Mouse (Mus musculus) spleen, postnatal 10 days (tissue): Measurements from ENCODE around the gene Spry2.
A peak's percentile ranks its signal among the peaks of the same experiment; 100 is the strongest.

Experiments
- DNase-seq, 2 experiments: peaks; one replicate each; pipeline ENCODE4 v3.0.0; 2021 to 2022; ENCODE audit warnings: low spot score in 2 of 2

Spry2 gene

GRCm38 (mm10) chr14:105896791-105897568, at the start of gene Spry2:
Spry2 (minus strand) TSS chr14:105896819.
- peak; percentile 32 to 64 for DNase-seq

- no peak for DNase-seq
These were observed 44.7 kb upstream of the Spry2 start for GRCm38 (mm10) chr14:105941353-105941752.

GRCm38 (mm10) chr14:105926726-105927125, 30.1 kb upstream of the Spry2 start:
- no peak for DNase-seq

- no peak for DNase-seq
These were observed 28.7 kb upstream of the Spry2 start for GRCm38 (mm10) chr14:105925305-105925704.

- no peak for DNase-seq
These were observed 28.1 kb upstream of the Spry2 start for GRCm38 (mm10) chr14:105924712-105925111.

- DNase-seq: no peak
These were observed 26.3 kb upstream of the Spry2 start for GRCm38 (mm10) chr14:105922874-105923273.

GRCm38 (mm10) chr14:105922427-105922826, 25.8 kb upstream of the Spry2 start:
- DNase-seq: no peak

GRCm38 (mm10) chr14:105921217-105921695, 24.6 kb upstream of the Spry2 start:
- no peak for DNase-seq

GRCm38 (mm10) chr14:105920395-105921216, 24.0 kb upstream of the Spry2 start:
- DNase-seq: no peak

GRCm38 (mm10) chr14:105907216-105907615, 10.6 kb upstream of the Spry2 start:
- DNase-seq: no peak

GRCm38 (mm10) chr14:105905935-105906334, 9.3 kb upstream of the Spry2 start:
- DNase-seq: no peak

- no peak for DNase-seq
These were observed 8.9 kb upstream of the Spry2 start for GRCm38 (mm10) chr14:105905509-105905908.

GRCm38 (mm10) chr14:105902807-105903206, 6.2 kb upstream of the Spry2 start:
- peak; percentile 17 to 69 for DNase-seq

- DNase-seq: no peak
These were observed 4.2 kb upstream of the Spry2 start for GRCm38 (mm10) chr14:105900841-105901240.

GRCm38 (mm10) chr14:105899116-105899515, 2.5 kb upstream of the Spry2 start:
- DNase-seq: no peak

- DNase-seq: peak; percentile 67 to 74
These were observed 1.9 kb upstream of the Spry2 start for GRCm38 (mm10) chr14:105898266-105899111.

GRCm38 (mm10) chr14:105897569-105898101, 1.0 kb upstream of the Spry2 start:
- DNase-seq: peak; percentile 14 to 29

GRCm38 (mm10) chr14:105895961-105896651, 513 bp downstream of the Spry2 start:
- peak; percentile 25 to 35 for DNase-seq

- DNase-seq: peak; percentile 8 to 45
These were observed 1.4 kb downstream of the Spry2 start for GRCm38 (mm10) chr14:105894971-105895873.

- no peak for DNase-seq
These were observed 3.0 kb downstream of the Spry2 start for GRCm38 (mm10) chr14:105893623-105893995.
